Mouse (Mus musculus): ENCODE results near the gene Dnajb3.
"Not testable (repeated sequence)": the region's sequence is repeated elsewhere in the genome, so short reads cannot be mapped to it uniquely, and the experiment has no call there.

Gene Dnajb3

DNA sequence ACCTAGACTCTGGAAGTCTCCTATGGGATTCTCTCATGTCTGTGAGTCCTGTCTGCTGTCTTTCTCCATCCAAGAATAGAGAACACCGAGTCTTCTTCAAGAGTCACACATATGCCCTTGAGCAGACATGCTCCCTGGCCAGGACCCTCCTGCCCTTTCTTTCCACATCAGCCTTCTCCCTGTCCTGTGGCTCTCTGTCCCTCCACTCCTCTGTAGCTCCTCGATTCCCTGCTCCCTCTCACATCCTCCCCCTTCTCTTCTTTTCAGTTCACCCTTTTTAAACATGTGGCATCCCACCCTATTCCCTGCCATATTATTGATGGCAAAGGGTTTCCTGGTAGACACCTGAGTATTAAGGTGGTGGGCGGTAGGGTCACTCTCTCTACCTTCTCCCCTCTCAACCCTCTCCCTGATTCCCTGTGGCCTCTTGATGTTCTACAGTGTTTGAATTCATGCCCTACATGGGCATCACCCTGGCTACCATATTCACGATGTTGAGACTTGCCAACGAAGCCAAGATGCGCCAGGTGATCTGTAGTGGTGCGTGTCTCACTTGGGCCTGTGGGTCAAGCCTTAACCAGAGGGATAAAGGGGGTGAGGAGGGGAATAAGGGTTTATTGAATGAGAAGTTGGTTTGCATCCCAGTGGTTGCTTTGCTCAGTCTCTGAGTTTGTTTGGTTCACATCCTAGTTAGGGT, 26.4 kb upstream of the Dnajb3 start:
- no peak for DNase-seq (ENCODE audit: low spot score in 2 of 2)

DNA sequence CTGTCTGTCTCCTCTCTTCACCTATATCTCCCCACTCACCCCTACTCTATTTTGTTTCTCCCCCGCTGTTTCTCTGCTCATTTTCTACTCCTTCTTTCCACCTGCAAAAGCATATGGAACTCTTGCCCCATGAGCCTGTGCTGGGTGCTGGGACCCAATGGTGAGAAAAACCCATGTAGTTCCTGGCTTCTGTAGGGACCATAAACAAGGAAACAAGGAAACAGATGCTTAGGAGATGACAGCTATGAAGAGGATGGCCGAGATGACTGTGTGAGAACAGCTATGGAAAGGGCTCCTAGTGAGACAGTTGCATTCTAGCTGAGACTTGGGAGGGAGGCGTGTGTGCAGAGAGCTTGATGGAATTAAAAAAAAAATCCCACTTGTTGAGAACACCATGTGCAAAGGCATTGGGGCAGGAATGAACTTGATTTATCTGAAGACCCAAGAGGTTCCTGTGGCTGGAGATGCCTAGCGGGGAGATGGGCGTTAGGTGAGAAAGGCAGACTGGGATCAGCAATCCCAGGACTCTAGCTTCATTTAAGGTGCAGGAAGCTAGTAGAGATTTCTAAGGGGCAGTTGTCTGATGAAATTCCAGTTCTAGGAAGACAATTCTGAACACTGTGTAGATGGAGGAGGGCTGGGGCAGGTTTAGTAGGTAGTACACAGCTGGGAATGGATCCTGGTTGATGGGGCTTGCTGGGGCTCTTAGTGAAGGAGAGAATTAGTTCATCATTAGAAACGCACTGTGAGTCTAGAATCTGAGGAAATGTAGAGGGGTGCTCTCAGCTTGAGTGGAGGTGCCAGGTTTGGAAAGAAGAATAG, 25.6 kb upstream of the Dnajb3 start:
- no peak for DNase-seq (ENCODE audit: low spot score in 2 of 2)

DNA sequence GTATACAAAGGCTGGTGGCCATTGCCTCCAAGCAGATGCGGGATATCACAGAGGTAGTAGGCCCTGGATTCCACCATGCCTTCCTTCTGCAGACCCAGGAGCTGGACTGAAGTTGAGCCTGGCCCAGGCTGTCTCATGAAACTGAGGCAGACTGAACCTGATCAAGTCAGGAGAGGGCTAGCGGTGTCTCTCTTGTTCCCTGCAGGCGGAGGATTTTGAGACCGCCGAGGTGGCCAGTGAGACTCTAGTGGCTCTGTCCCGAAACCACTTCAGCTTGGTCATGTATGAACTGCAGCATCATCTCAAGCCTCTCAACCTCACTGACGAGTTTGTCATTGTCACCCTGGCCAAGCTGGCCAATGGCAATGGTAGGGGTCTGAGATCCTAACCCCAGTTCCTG, 24.8 kb upstream of the Dnajb3 start:
- DNase-seq (ENCODE audit: low spot score in 2 of 2), result no peak

DNA sequence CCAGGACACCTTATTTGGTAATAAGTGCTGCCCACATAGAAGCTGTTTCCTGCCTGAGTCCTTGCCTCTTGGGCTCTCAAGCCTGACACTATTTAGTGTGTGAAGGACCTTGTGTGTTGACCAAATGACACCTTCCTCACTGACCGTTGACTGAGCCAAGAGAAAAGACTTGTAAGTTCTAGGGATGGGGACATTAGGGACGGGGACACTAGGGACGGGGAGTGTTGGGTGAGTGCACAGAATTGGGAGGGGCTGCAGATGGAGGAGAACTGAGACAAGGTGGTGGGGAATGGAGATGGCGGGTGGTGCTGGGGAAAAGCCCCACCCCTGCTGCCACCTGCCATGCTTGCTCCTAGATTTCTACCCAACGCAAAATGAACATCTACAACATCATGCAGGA, 24.4 kb upstream of the Dnajb3 start:
- no peak for DNase-seq (ENCODE audit: low spot score in 2 of 2)

DNA sequence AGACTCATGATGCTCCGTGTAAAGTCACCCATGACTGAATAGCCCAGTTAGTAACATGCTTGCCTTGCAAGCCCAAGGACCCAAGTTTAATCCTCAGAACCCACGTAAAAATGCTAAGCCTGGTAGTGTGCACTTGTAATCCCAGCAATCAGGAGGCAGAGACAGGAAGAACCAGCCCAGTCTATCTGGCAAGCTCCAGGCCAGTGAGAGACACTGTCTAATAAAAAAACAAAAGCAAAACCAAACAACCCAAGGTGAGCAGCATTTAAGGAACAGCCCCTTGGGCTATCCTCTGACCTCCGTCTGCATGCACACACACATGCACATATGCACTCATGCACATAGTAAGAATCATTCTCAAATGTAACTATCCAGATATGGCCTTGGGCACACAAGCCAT, 24.0 kb upstream of the Dnajb3 start:
- DNase-seq (ENCODE audit: low spot score in 2 of 2), result no peak

DNA sequence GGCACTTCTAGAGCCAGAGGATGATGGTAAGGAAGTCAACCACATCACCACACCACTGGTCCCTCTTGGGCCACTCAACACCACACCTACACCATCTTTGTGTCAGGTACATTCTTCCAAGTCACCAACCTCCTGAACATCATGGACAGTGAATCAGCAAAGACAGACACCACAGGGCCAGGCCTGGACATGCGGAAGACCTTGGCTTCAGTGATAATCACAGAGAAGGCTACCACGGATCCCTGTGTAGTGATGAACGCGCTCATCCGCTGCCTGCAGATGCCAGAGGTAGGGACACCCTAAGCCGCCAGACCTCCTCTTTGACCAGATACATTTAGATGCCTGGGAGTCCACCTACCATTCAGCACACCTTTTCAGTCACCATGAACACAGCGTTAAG, 22.5 kb upstream of the Dnajb3 start:
- DNase-seq (ENCODE audit: low spot score in 2 of 2), result no peak

DNA sequence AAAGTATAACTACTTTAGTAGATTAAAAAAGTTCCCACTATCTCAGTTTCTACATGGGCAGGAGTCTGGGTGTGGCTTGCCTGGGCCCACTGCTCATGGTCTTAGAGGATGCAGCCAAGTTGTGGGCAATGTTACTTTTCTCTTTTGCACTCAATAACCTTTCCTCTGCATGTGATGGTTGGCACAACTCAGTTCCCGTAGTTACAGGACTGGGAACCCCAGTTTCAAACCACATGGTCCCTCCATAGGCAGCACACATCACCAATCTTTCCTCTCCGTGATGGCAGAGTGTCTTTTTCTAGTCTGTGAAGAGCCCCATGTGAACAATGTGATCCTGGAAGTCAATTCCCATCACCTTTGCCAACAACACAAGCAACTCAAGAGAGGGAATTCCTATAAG, 21.9 kb upstream of the Dnajb3 start:
- no peak for DNase-seq (ENCODE audit: low spot score in 2 of 2)

DNA sequence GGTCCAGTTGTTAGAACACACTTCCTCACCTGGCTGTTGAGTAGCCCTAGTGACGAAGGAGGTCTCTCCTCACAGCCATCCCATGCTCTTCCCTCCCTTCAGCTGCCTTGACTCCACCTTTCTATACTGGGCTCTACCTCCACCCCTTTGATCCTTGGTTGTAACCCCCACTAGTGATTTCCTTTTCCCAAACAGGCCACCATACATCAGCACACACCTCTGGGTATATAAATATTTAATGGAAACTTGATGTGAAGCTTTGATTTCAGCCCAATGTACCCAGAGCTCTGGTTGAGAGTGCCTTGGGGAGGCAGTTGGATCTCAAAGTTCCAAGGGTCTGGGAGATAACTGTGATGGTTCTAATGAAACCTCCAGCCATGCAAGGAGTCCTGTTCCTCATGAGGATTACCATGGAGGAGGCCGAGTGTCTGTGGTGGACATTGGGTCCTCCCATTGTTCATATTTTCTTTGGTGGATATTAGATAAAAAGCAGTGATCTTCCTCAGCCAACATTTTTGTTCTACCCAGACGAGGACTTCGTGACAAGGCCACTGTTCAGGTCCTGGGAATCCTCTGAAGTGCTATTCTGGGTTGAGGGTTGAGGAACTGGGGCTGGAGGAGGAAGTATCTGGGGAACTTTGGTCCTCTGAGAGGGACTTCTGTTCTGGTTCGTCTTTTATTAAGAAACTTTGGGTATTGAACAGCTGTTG, 21.2 kb upstream of the Dnajb3 start, which contains the start of gene Mroh2a:
Gene Mroh2a, plus strand, starts transcription at position 317 of the 710 bp plus-strand sequence.
- no peak for DNase-seq (ENCODE audit: low spot score in 2 of 2)

DNA sequence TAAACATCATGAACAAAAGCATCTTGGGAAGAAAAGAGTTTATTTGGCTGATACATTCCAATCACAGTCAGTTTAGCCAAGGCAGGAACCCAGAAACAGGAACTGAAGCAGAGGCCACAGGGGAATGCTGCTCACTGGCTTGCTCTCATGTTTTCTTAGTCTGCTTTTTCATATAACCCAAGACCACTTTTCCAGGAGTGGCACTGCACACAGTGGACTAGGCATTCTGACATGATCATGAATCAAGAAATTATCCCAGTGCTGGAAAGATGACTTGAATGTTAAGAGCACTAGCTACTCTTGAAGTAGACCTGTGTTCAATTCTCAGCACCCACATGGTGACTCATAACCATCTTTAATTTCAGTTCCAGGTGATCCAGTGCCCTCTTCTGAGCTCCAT, 20.2 kb upstream of the Dnajb3 start:
- DNase-seq (ENCODE audit: low spot score in 2 of 2), result no peak

DNA sequence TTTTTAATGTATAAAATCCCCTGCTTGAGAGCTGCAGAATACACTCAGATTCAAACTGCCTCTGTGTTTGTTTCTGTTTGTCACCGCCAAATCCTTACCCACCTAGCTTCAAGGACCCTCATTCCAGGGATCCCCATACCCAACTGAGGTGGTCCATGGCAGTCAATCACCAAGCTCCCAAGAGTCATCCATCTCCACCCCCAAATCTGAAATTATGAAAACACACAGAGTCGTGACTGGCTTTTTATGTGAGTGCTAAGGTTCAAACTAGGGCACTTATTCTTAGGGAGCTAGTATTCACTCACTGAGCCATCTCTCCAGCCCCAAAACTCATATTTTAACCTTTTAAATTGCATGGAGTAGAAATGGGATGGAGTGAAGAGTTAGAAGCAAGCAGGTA, 19.7 kb upstream of the Dnajb3 start:
- not testable (repeated sequence) for DNase-seq (ENCODE audit: low spot score in 2 of 2)

DNA sequence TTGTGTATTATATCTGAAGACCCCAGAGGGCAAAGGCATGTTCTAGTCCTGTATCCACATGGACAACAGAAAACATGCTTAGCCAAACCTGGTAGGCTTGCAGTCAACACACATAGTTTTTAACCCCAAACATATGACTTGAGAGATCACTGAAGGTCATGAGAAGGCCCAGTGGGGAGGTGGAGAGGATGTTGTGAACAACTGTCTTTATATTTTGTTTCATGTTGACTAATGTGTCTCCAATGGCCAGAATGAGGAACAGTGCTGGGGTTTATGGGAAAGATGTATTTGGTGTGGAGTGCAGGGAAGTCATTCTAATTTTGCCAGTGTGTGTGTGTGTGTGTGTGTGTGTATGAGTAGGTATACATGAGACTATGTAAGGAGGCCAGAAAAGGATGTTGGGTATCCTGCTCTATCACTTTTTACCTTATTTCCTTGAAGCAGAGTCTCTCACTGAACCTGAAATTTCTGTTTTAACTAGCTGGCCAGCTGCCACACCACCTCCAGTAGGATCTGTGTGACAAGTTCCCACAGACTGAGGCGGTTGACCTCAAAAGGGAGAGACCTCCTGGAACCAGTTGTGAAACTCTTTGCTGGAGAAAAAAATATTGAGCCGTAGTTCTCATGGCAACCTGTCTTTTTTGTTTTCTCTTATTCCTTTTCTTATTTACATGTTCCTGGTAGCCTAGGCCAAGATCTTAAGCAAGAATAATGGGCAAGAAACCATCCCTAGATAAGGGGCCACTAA, 18.6 kb upstream of the Dnajb3 start:
- no peak for DNase-seq (ENCODE audit: low spot score in 2 of 2)

DNA sequence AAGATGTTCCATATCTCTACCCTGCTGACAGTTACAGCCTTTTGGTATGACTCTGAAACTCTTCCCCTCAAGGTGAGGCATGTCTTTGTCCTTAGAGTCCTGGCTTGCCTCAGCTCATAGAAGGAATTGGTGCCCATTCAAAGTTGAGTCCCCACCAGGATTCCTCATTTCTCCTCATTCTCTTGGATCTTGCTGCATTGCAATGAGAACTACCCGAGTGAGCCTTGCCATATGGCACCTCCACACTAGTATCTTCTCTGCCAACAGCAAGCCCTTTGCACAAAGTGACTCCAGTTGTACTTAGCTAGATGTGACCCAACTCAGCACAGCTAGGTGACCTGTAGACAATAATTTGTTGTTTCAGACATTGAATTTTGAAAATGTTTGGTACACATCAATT, 18.0 kb upstream of the Dnajb3 start:
- DNase-seq (ENCODE audit: low spot score in 2 of 2), result no peak

DNA sequence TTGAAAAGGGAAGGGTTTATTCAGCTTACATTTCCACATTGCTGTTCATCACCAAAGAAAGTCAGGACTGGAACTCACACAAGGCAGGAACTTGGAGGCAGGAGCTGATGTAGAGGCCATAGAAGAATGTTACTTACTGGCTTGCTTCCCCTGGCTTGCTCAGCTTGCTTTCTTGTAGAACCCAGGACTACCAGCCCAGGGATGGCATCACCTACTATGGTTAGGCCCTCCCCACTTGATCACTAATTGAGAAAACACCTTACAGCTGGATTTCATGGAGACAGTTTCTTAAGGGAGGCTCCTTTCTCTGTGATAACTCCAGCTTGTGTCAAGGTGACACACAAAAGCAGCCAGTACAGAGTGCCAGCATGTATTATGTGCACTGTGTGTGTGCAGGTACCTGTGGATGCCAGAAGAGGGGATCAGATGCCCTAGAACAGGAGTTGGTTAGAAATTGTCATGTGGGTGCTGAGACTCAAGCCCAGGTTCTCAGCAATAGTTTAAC, 17.5 kb upstream of the Dnajb3 start:
- DNase-seq (ENCODE audit: low spot score in 2 of 2), result not testable (repeated sequence)

DNA sequence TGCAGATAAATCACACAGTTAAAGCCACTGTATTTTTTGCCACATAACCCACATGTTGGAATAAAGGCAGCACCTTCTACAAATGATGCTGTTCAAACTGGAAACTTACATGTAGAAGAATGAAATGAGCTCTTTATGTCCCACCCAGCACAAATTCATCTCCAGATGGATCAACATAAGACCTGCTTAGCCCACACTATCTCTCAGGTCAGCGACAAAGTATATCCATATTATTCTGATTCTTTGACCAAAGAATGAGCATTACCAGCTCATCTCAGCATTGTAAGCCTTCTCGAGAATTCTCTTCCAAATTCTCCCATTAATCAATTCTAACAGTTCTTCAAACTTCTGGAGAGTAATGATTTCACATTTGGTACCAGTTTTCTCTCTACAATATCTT, 16.6 kb upstream of the Dnajb3 start:
- no peak for DNase-seq (ENCODE audit: low spot score in 2 of 2)

DNA sequence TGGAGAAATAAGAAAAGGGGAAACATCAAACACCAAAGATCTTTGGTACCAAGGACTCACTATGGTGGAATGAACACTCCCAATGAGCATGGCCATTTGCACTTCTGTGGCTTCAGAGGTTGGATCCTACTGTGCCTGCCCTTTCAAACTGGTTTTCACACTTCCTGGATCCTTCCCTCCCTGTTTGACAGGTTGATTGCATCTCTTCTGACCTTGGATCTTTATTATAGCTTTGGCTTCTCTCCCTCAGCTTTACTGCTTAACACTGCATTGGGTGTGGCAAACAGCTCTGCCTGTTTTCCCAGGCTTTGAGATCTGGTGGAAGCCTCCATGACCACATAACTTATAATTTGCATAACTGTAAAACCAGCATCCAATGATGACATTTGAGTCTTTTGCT, 14.8 kb upstream of the Dnajb3 start:
- DNase-seq (ENCODE audit: low spot score in 2 of 2), result no peak

DNA sequence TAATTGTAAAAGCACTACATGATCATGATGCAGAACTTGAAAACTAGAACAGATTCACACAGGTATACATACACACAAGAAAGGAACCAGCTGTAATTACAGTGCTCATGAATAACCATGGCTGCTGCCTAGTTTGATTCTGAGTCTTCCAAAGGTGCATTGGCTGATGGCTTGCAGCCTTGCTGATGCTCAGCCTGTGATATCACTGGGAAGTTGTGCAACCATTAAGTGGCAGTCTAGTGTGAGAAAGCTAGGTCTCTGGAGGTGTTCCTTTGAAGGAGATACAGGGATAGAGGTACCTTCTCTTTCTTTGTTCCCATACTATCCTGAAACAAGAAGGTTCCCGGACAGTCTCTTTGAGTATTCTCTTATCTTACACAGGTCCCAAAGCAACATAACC, 13.5 kb upstream of the Dnajb3 start:
- DNase-seq (ENCODE audit: low spot score in 2 of 2), result no peak

DNA sequence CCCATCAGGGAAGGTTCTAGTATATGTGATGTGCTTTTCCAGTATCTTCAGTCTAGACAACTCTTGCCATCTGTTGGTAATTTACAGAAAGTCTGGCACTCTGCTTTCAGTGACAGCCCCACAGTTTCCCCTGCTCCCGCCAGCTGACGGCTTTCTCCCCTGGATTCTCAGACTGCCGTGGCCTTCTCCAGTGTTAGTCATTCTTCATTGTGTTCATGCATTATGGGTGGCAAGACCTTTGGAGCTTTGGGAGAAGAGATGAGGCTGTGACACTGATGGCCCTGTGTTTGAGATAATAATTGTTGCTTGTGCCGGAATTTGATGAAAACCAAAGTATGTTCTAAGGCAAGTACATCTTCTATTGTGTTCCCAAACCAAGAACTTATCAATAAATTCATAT, 13.0 kb upstream of the Dnajb3 start:
- no peak for DNase-seq (ENCODE audit: low spot score in 2 of 2)

DNA sequence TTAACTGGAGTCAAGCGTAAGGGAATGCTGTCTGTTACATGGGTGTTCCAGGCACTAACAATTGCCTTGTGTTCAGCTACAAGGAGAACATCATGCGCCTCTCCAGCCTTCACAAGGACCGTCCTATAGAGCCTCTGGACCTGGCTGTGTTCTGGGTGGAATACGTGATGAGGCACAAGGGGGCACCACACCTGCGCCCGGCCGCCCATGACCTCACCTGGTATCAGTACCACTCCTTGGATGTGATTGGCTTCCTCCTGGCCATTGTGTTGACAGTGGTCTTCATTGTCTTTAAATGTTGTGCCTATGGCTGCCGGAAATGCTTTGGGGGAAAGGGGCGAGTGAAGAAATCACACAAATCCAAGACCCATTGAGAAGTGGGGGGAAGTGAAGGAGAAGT, 12.5 kb upstream of the Dnajb3 start:
- no peak for DNase-seq (ENCODE audit: low spot score in 2 of 2)

DNA sequence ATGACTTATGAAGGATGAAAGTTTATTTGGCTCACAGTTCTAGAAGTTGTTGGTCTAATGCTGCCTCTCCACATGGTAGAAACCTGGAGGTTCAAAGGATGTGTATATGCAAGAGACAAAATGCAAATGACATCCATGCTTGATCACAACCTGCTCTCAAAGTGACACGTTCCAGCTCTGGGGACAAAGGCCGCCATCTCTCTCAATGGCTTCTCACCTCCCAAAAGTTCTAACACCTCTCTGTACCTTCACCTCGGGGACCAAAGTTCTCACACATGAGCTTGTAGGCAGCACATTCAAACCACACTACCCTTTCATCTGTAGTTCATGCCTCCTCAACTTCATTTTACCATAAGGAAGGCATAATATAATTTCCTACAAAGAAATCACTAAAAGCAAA, 12.0 kb upstream of the Dnajb3 start:
- no peak for DNase-seq (ENCODE audit: low spot score in 2 of 2)

DNA sequence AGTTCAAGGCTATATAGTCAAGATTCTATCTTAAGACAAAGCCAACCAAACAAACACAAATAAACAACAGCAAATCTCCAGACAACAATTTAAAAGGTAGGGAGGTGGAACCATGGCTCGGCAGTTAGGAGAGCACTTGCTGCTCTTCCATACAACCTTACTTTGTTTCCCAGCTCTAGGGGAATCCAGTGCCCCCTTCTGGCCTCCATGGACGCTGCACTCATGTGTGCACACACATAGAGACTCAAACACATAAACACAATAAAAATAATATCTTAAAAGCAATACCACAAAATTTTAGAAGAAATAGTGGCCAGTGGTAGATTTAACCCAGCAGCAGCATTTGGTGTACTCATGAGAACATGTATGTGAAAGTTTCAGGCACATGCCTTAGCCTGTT, 11.6 kb upstream of the Dnajb3 start:
- no peak for DNase-seq (ENCODE audit: low spot score in 2 of 2)

DNA sequence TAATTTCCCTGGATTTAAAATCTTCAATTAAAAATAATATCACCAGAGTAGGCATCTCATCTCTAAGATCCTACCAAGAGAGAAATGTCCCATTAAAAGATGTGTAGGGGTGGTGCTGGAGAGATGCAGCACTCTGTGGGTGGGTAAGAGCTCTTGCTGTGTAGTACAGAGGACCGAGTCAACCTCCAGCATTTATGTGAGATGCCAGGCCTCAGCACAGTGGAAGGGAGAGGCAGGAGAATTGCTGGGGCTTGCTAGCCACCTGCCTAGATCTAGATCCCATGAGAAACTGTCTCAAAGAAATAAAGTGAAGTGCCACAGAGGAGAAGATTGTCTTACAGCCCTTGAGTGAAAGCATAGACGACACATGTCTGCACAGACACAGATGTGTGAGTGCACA, 11.0 kb upstream of the Dnajb3 start:
- DNase-seq (ENCODE audit: low spot score in 2 of 2), result no peak
